Mouse (Mus musculus): ENCODE measurements around the gene Ogfrl1.
A peak's percentile ranks its signal among the peaks of the same experiment; 100 is the strongest.
"Not testable (repeated sequence)": the region's sequence is repeated elsewhere in the genome, so short reads cannot be mapped to it uniquely, and the experiment has no call there.

Gene Ogfrl1

GRCm38 (mm10) chr1:23397623-23398022 is at the start of gene Ogfrl1:
Gene Ogfrl1 (minus strand): TSS chr1:23397772.
- DNase-seq (ENCODE audit: low read depth, low spot score) = no peak

GRCm38 (mm10) chr1:23445736-23446424 is 48.3 kb upstream of the Ogfrl1 start:
- DNase-seq (ENCODE audit: low read depth, low spot score) = peak; percentile 96

GRCm38 (mm10) chr1:23433612-23434011 is 36.0 kb upstream of the Ogfrl1 start:
- DNase-seq (ENCODE audit: low read depth, low spot score) = peak; percentile 51

- DNase-seq (ENCODE audit: low read depth, low spot score) = no peak
Observed at GRCm38 (mm10) chr1:23426447-23426846, 28.9 kb upstream of the Ogfrl1 start.

GRCm38 (mm10) chr1:23418941-23419340 is 21.4 kb upstream of the Ogfrl1 start:
- DNase-seq (ENCODE audit: low read depth, low spot score) = no peak

- DNase-seq (ENCODE audit: low read depth, low spot score) = no peak
Observed at GRCm38 (mm10) chr1:23418059-23418458, 20.5 kb upstream of the Ogfrl1 start.

- DNase-seq (ENCODE audit: low read depth, low spot score) = no peak
Observed at GRCm38 (mm10) chr1:23417562-23417961, 20.0 kb upstream of the Ogfrl1 start.

- no peak for DNase-seq (ENCODE audit: low read depth, low spot score)
Observed at GRCm38 (mm10) chr1:23411533-23411932, 14.0 kb upstream of the Ogfrl1 start.

GRCm38 (mm10) chr1:23409960-23410359 is 12.4 kb upstream of the Ogfrl1 start:
- DNase-seq (ENCODE audit: low read depth, low spot score) = peak; percentile 81

GRCm38 (mm10) chr1:23402401-23402800 is 4.8 kb upstream of the Ogfrl1 start:
- DNase-seq (ENCODE audit: low read depth, low spot score) = no peak

- DNase-seq (ENCODE audit: low read depth, low spot score) = no peak
Observed at GRCm38 (mm10) chr1:23399552-23399951, 2.0 kb upstream of the Ogfrl1 start.

GRCm38 (mm10) chr1:23394356-23394755 is 3.2 kb downstream of the Ogfrl1 start:
- not testable (repeated sequence) for DNase-seq (ENCODE audit: low read depth, low spot score)

GRCm38 (mm10) chr1:23391744-23392143 is 5.8 kb downstream of the Ogfrl1 start:
- DNase-seq (ENCODE audit: low read depth, low spot score) = no peak

- no peak for DNase-seq (ENCODE audit: low read depth, low spot score)
Observed at GRCm38 (mm10) chr1:23384326-23384725, 13.2 kb downstream of the Ogfrl1 start.

- DNase-seq (ENCODE audit: low read depth, low spot score) = peak; percentile 98
Observed at GRCm38 (mm10) chr1:23382806-23383653, 14.5 kb downstream of the Ogfrl1 start.

GRCm38 (mm10) chr1:23382461-23382805 is 15.1 kb downstream of the Ogfrl1 start:
- peak; percentile 21 for DNase-seq (ENCODE audit: low read depth, low spot score)

GRCm38 (mm10) chr1:23382037-23382436 is 15.5 kb downstream of the Ogfrl1 start:
- DNase-seq (ENCODE audit: low read depth, low spot score) = peak; percentile 10

- DNase-seq (ENCODE audit: low read depth, low spot score) = peak; percentile 81
Observed at GRCm38 (mm10) chr1:23379911-23380740, 17.4 kb downstream of the Ogfrl1 start.

GRCm38 (mm10) chr1:23379321-23379720 is 18.3 kb downstream of the Ogfrl1 start:
- no peak for DNase-seq (ENCODE audit: low read depth, low spot score)

- peak; percentile 54 for DNase-seq (ENCODE audit: low read depth, low spot score)
Observed at GRCm38 (mm10) chr1:23377572-23377971, 20.0 kb downstream of the Ogfrl1 start.

GRCm38 (mm10) chr1:23374156-23374555 is 23.4 kb downstream of the Ogfrl1 start:
- no peak for DNase-seq (ENCODE audit: low read depth, low spot score)

- DNase-seq (ENCODE audit: low read depth, low spot score) = peak; percentile 62
Observed at GRCm38 (mm10) chr1:23365614-23366013, 32.0 kb downstream of the Ogfrl1 start.
